In the genomic region with DNA sequence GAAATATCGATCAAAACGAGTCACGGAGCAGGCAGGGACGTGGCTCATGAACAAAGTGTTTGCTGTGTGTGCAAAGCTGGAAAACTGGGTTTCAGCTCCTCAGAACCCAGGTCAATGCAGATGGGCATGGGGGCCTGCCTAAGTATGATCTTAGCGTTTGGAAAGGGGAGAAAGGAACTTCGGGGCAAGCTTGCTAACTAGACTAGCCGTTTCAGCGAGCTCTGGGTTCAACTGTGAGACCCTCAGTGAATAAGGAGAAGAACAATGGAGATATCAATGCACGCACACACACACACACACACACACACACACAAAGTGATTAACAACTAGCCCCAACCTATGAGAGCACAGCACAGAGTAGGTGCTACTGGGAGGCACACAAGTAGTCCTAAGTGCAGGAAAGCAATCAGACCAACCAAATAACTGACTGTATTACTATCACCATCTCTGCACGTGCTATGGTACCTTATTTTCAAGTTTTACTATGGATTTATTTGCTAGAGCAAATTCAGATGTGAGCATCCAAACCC, we compare ENCODE assay signal across 9 mouse cellular contexts.
DNase-seq lines count a peak whose midpoint lies in the region; ATAC-seq and TF ChIP-seq lines count a peak whose summit lies in the region.
"Had no signal": no experiment of that assay in that cellular context is flagged by ENCODE, and none has a peak within 500 bp of the region (broad histone marks: within the 10 kb centered on the region; RNA-seq: fewer than 3 reads in every experiment).

No protein-coding gene starts in this region.

- H3K4me3 ChIP-seq in lung, embryonic 14.5 days (ENCODE audit: low read depth, low read length): no peak overlapping the region
- H3K4me3 ChIP-seq in forebrain, embryonic 14.5 days (ENCODE audit: low read depth, low read length): no peak overlapping the region
- no peak overlapping the region for H3K4me3 ChIP-seq in limb, embryonic 12.5 days (replicated peaks)
- H3K4me3 ChIP-seq in stomach, embryonic 14.5 days (ENCODE audit: low read depth, low read length): no peak overlapping the region

- H3K27me3 ChIP-seq in lung, embryonic 14.5 days (ENCODE audit: insufficient read depth, low read length): no peaks in the 10 kb centered on the region
- no peaks in the 10 kb centered on the region for H3K27me3 ChIP-seq in forebrain, embryonic 14.5 days (replicated peaks; ENCODE audit: control insufficient read depth, insufficient read depth, low read length)
- no peaks in the 10 kb centered on the region for H3K27me3 ChIP-seq in limb, embryonic 12.5 days
- H3K27me3 ChIP-seq in stomach, embryonic 14.5 days (ENCODE audit: control insufficient read depth, insufficient read depth, low read length): no peaks in the 10 kb centered on the region

- no peak overlapping the region for H3K9ac ChIP-seq in lung, embryonic 14.5 days
- peak overlapping the region; percentile 13; the same call in 1 of the 2 replicates for H3K9ac ChIP-seq in forebrain, embryonic 14.5 days (ENCODE audit: low read length)
- H3K9ac ChIP-seq in limb, embryonic 12.5 days (replicated peaks): no peak overlapping the region
- H3K9ac ChIP-seq in stomach, embryonic 14.5 days (replicated peaks; ENCODE audit: low read depth, low read length): no peak overlapping the region

- WGBS in lung, embryonic 14.5 days: 28% methylated on average over 10 of the region's 10 CpGs
- WGBS in forebrain, embryonic 14.5 days: 9% methylated on average over 10 of the region's 10 CpGs
- WGBS in limb, embryonic 12.5 days: 43% methylated on average over 10 of the region's 10 CpGs
- WGBS in stomach, embryonic 14.5 days: 28% methylated on average over 10 of the region's 10 CpGs

- peak; percentile 23; the same call in 1 of the 2 replicates for ATAC-seq in lung, embryonic 14.5 days (ENCODE audit: insufficient read depth)
- peak; percentile 59 for ATAC-seq in forebrain, embryonic 14.5 days
- ATAC-seq in limb, embryonic 12.5 days (ENCODE audit: insufficient number of reproducible peaks, insufficient read depth, low FRiP score, low TSS enrichment, low read depth): no peak
- ATAC-seq in stomach, embryonic 14.5 days (ENCODE audit: insufficient number of reproducible peaks, insufficient read depth, low FRiP score, low read depth): no peak

- no peaks in the 10 kb centered on the region; the same call in 1 of the 2 replicates for H3K9me3 ChIP-seq in lung, embryonic 14.5 days (ENCODE audit: low read depth, low read length)
- H3K9me3 ChIP-seq in forebrain, embryonic 14.5 days (replicated peaks; ENCODE audit: control insufficient read depth, low read length): no peaks in the 10 kb centered on the region
- H3K9me3 ChIP-seq in limb, embryonic 12.5 days: no peaks in the 10 kb centered on the region
- no peaks in the 10 kb centered on the region for H3K9me3 ChIP-seq in stomach, embryonic 14.5 days (ENCODE audit: control insufficient read depth, low read depth, low read length)

- H3K4me1 ChIP-seq in lung, embryonic 14.5 days (ENCODE audit: insufficient read depth): 0 out of 2 replicates have a peak, but pooled peaks cover 12% of the 10 kb centered on the region
- peaks cover 14% of the 10 kb centered on the region for H3K4me1 ChIP-seq in forebrain, embryonic 14.5 days (ENCODE audit: control insufficient read depth, insufficient read depth, low read length)
- H3K4me1 ChIP-seq in limb, embryonic 12.5 days (replicated peaks): peaks cover 29% of the 10 kb centered on the region
- peaks cover 26% of the 10 kb centered on the region for H3K4me1 ChIP-seq in stomach, embryonic 14.5 days (ENCODE audit: control insufficient read depth, insufficient read depth, low read length)

- no peak for DNase-seq in lung, embryonic 14.5 days
- no peak for DNase-seq in lung, postnatal 4 days
- no peak for DNase-seq in forebrain, embryonic 14.5 days (ENCODE audit: low spot score)
- DNase-seq in cerebellum, adult 9-11 months: no peak
- DNase-seq in left cerebral cortex, adult 8-10 months (ENCODE audit: low spot score in 2 of 2): no peak
- DNase-seq in left cerebral cortex, adult 9 months (ENCODE audit: low spot score in 2 of 2): no peak
- DNase-seq: thymus, postnatal 4 days had no signal

- peak overlapping the region; percentile 56 for H3K27ac ChIP-seq in lung, embryonic 14.5 days (ENCODE audit: low read depth)
- H3K27ac ChIP-seq in forebrain, embryonic 14.5 days (ENCODE audit: low read depth, low read length): no peak overlapping the region
- H3K27ac ChIP-seq in limb, embryonic 12.5 days: peak overlapping the region; percentile 86
- peak overlapping the region; percentile 74 for H3K27ac ChIP-seq in stomach, embryonic 14.5 days (ENCODE audit: low read length)

- TF ChIP-seq CTCF in lung, embryonic 14.5 days (IDR thresholded peaks at IDR 0.05; ENCODE audit: low read depth): no peak

- peak overlapping the region; percentile 27 for H3K4me2 ChIP-seq in lung, embryonic 14.5 days
- H3K4me2 ChIP-seq in forebrain, embryonic 14.5 days (ENCODE audit: low read length): peak overlapping the region; percentile 10; the same call in 1 of the 2 replicates
- H3K4me2 ChIP-seq in limb, embryonic 12.5 days: no peak overlapping the region
- peak overlapping the region; percentile 17; the same call in 1 of the 2 replicates for H3K4me2 ChIP-seq in stomach, embryonic 14.5 days (replicated peaks; ENCODE audit: low read depth, low read length)

- H3K36me3 ChIP-seq in lung, embryonic 14.5 days (ENCODE audit: insufficient read depth): no peaks in the 10 kb centered on the region
- no peaks in the 10 kb centered on the region for H3K36me3 ChIP-seq in forebrain, embryonic 14.5 days (ENCODE audit: control insufficient read depth, insufficient read depth, low read length)
- no peaks in the 10 kb centered on the region for H3K36me3 ChIP-seq in limb, embryonic 12.5 days
- H3K36me3 ChIP-seq in stomach, embryonic 14.5 days (ENCODE audit: control insufficient read depth, insufficient read depth, low read length): no peaks in the 10 kb centered on the region

Comparison
In these comparisons a context has a peak if more than half of its experiments do, and no peak if none do; other contexts are left out.
1. ATAC-seq: peak in lung, embryonic 14.5 days (single experiment) and forebrain, embryonic 14.5 days (single experiment); none in limb, embryonic 12.5 days (single experiment) and stomach, embryonic 14.5 days (single experiment).